Mouse (Mus musculus) layer of hippocampus, adult 9-11 months (tissue): Measurements from ENCODE around the gene 9530068E07Rik.
"Not testable (repeated sequence)": the region's sequence is repeated elsewhere in the genome, so short reads cannot be mapped to it uniquely, and the experiment has no call there.

Source experiments
- DNase-seq: peaks from one replicate; pipeline ENCODE4 v3.0.0; 2022

The 9530068E07Rik gene

DNA sequence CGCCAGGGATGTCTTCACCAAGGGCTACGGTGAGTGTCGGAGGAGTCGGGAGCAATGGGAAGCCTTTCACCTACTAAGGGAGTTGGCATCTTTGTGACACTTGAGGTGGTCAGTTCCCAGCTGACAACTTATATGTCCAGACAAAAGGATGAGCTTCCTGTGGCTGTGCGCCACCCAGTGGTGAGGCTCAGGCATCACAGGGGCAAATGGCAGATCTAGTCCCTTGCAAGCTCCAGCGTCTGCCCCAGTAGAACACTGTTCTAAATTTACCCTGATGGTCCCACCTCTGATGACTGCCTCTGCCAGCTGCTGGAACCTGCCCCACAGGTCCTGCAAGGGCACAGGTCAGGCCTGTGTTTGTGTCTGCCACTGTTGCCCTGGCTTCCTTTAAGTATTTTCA is 21.9 kb upstream of the 9530068E07Rik start:
- DNase-seq = no peak

DNA sequence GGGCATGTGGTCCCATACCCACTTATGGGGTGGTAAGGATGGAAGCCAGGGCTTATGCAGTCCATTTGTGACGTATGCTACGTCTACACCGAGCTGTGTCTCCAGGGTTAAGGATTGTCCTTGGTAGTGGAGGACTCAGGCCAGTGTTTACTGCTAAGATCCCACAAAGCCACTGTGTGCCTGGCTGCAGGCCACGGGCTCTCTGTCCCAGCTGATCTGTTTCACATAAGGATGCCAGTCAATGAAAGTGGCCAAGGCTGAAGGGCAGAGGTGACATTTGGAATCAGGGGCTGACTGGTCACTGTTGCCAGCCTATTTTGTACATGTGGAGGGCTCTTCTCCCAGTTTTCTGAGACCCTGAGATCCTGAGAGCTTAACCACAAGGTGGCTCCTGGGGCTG is 18.6 kb upstream of the 9530068E07Rik start:
- DNase-seq = no peak

DNA sequence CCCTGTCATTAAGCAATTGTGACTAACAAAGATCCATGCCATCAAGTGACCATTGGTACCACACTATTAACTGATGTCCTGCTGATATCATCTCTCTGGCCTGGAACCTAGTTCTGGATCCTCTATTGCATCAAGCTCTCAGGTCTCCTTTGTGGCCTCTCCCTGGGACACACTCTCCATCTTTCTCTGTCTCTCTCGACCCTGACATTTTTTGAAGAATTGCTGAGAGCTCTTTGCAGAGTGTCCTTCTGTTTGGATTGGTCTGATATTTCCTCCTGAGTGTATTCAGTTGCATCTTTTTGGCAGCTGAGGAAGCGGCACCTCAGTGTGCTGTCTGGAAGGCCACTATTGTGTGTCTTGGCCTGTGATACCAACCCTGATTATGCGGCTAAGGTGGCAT is 17.0 kb upstream of the 9530068E07Rik start:
- DNase-seq = no peak

DNA sequence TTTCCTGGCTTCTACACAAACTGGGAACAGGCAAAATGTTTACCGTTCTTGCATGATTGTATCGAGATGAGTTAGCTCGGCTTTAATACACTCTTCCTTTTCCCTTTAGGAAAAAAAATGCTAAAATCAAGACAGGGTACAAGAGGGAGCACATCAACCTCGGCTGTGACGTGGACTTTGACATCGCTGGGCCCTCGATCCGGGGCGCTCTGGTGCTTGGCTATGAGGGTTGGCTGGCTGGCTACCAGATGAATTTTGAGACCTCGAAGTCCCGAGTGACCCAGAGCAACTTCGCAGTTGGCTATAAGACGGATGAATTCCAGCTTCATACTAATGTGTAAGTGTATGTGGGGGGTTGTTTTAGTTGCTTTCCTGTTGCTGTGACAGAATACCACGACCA is 12.5 kb upstream of the 9530068E07Rik start:
- no peak for DNase-seq

DNA sequence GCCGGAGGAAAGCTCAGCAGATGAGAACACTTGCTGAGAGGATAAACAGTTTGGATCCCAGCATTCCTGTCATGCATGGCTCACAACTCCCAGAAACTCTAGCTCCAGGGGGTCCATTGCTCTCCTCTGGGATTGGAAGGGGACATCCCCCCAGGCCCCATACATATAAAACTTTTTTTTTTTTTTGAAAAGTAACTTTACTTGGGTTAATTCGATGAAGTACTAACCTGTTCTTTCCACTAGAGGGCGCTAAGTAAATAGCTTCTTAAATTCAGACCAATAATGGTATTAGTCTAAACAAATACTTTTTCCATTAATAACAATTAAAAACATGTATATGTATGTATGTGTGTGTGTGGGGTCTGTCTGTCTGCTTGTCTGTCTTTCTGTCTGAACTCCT is 11.6 kb upstream of the 9530068E07Rik start:
- DNase-seq = no peak

DNA sequence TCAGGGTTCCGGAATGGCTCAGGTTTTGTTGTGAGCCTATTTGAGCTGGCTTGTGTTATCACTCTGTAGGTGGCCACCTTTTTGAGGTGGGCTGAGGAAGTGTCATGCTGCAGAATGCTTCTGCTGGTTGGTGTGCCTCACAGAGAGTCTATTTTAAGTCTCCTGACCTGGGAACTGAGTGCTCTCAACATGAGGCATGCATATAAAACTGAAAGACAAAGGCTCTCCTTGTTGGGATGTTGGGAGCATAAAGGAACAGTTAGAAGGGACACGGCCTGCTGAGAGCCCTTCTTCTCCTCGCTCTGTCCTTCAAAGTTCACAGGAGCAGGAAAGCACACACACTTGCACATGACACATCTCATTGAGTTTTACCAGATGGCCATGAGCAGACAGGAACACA is 9.3 kb upstream of the 9530068E07Rik start:
- no peak for DNase-seq

DNA sequence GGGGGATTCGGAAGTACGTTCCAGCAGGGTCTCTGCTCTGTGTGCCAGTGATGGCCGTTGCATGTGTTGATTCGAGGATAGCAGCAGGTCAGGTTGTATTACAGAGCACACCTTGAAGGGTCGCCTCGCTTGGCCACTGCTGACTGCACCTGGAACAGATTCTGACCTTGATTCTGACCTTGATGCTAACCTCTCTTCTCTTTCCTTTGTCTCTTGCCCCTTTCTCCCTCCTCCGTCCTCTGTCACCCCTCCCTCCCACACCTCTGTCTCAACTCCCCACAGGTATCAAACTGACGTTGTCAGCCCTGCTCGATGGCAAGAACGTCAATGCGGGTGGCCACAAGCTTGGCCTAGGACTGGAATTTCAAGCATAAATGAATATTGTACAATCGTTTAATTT is 8.1 kb upstream of the 9530068E07Rik start:
- no peak for DNase-seq

DNA sequence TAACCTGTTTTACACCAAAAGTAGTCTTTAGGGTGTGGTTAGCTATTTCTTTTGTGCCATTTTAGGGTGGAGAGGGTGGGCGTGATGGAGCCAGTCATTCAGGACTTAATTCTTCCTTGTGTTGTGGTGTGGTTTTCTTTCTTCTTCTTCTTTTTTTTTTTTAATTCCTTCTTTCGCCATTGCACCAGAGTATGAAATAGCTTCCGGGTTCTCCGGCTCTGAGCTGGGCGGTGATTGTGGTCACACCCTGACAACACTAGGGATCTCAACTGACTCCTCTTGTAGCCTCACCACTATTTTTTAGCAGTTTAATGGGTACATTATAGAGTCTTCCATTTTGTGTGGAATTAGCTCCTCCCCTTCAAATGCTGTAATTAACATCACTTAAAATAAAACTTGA is 7.2 kb upstream of the 9530068E07Rik start:
- DNase-seq = not testable (repeated sequence)

DNA sequence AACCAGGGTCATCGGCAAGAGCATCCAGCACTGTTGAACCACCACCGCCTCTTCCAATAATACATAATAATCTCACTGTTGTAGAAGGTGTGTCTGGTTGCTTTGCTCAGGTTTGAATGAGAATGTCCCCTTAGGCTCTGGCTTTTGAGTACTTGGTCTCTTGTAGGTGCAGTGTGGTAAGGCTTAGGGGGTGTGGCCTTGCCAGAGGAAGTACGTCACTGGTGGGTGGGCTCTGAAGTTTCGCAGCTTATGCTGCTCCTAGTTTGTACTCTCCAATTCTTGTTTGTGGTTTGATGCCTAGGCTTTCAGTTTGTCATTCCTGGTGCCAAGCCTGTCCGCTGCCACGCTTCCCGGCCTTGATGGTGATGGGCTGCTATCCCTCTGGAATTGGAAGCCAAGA is 6.3 kb upstream of the 9530068E07Rik start:
- no peak for DNase-seq

DNA sequence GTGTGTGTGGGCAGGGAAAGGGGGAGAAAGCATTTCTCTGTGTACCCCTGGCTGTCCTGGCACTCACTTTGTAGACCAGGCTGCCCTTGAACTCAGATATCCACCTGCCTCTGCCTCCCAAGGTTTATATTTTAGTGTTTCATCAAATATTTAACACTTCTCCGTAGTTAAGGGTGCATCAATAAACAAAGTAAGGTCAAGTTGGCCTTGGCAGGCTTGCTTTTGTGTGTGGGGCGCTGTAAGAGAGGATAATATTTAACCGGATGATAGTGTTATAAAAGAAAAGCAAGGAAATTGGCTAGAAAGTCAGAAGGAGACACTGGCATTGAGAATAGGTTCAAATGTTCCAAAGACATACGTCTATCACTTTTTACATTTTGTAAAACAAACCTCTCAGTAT is 1.7 kb upstream of the 9530068E07Rik start:
- DNase-seq = no peak

DNA sequence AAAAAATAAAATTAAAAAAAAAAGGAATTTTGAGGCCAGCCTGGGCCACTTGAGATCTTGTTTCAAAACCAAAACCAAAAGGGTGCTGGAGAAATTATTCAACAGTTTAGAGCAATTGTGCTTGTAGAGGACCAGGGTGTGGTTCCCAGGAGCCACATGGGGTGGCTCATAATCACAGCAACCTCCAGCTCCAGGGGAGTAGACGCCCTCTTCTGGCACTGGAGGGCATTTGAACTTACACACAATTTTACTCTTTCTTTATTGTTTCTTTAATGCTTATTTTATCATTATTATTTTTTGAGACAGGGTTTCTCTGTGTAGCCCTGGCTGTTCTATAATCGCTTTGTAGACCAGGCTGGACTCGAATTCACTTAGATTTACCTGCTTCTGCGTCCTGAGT is 885 bp upstream of the 9530068E07Rik start:
- no peak for DNase-seq

DNA sequence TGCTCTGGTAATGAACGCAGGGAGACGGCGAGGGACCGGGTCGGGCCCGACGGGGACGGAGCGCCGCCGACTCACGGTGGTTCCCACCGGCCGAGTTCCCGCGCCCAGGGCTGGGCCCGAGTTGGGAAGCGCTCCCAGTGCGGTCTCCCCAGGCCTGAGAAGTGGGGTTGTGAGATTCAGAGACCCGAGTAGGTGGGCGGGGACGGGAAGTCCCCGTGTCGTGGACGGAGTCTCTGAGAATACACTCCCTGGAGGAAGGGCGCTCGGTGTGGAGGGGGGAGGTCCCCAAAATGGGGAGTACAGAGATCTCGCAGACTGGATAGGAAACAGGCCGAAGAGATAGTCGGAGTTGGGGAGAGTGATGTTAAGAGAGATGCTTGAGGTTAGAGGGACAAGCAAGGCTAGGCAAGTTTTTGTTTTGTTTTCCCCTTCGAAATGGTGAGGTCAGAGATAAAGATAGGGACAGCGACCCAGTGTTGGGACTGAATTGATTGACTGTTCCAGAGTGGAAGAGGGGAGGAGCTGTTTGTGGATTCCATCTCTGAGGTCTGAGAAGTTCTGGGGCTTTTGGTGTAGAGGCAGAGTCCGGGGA is 465 bp downstream of the 9530068E07Rik start:
- no peak for DNase-seq

DNA sequence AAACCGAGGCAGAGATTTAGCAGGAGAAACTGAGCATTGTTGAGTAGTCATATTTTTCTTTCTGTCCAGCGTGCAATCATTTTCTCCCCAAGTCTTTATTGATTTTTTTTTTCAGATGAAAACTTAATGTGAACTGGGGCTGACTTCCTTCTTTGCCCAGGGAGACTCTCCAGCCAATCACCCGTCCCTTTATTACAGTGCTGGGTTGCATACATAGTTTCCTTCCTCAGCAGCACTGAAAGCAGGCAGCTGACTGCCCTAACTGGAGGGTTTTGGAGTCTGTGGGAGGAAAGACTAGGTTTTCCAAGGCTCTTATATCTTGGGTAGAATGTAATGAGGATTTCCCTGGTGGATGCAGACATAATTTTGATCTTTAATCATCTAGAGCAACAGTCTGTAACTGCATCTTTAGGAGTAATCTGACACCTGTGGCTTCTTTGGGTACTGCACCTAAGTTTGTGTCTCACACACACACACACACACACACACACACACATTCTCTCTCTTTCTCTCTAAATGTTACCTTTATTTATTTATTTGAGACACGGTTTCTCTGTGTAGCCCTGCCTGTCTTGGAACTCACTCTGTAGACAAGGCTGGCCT is 1.3 kb downstream of the 9530068E07Rik start:
- no peak for DNase-seq

DNA sequence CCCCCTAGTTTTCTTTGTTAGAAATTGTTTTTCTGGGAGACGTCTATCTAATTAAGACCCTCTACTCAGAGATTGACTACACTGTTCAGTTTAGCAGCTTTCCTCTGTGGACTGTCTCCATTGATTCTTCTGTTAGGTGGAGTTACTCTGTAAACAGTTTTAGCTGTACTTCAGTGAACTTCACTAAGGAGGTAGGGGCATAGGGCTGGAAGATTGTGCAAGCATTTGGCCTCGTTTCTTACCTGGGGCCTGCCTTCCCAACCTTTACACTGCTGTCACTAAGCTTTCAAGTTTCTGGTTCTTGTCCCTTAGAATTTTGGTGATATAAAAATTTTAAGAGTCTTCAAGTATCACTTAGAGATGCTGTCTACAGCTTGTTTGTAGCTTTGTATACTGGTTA is 5.2 kb downstream of the 9530068E07Rik start:
- no peak for DNase-seq

DNA sequence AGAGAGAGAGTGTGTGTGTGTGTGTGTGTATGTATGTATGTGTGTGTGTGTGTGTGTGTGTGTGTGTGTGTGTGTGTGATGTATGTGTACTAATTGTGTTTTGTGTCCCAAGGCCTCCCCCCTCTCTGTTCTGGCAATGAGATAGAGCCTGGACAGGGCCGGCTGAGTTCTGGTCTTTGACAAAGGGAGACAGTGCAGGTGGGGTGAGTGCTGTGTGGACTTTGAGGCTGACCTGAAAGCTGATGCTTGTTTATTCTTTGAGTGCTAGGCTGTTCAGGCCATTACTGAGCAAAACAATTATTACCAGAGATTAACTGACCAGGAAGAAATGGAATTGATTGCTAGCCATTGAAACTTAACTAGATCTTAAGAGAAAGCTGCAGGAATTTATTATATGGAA is 6.3 kb downstream of the 9530068E07Rik start:
- DNase-seq = no peak

DNA sequence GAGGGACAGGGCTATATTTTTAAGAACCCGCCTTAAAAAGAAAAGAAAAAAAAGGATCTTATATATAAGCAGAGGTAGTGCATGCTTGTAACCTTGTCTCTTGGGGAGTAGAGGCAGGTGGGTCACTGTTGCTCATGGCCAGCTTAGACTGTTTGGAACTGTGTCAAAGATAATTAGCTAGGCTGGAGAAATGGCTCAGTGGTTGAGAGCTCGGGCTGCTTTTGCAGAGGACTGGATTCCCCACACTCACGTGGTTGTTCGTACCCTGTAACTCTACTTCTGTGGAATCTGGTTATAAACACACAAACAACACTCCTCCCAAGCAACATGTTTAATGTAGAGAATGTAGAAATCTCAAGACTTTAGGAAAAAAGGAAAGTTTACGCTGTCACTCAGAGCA is 8.0 kb downstream of the 9530068E07Rik start:
- DNase-seq = no peak

DNA sequence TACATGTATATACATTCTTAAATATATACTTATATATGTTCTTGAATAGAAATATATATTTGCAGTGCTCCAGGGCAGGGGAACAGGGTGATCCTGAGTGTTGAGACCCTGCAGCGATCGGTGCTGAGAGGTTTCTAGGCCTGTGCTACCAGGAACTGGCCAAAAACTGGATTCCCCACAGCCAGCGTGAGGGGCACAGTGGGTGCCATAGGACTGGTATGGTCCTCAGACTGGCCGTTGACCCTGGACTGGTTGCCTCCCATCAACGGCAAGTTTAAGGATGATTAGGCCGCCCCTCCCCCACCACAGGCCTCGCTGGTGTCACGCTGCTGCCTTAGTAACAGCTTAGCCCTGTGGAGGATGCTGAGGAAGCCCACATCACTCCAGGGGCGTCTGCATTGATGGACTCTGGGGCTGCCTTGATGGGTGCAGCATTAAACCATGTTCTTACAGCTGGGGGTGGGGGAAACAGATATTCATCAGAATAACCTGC is 9.0 kb downstream of the 9530068E07Rik start:
- no peak for DNase-seq

DNA sequence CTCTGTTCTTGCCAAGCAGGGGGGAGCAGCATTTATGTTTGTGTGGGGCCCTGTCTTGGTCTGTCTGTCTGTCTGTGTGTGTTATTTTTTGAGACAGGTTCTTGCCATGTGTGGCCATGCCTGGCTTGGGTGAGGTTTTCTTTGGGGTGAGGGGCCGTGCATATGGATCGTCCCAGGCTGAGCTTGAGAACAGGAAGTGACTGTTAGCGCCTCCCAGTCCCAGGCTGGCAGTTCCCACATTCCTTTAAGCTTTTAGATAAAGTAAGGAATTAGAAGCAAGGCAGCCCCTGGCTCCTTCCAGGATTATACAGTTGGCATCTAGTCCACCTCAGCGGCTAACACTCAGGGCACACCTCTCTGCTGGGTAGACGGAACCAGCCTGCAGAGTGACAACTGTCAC is 13.1 kb downstream of the 9530068E07Rik start:
- no peak for DNase-seq

DNA sequence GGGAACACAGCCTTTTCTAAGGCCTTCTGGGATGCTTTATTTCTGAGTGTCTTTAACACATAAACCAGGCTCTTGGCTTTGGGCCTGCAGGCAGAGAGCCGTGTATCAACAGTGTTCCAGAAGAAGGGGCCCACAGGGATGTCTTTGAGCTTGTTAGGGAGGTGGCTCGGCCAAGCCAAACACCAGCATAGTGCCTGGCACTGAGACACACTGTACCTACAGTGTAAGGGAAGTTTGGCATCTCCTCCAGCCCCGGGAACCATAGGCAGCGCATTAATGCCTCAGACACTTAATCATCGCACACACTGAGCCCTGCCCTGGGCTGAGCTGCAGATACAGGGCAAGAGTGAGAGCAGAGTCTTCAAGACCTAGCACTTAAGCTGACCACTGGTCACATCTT is 22.1 kb downstream of the 9530068E07Rik start:
- DNase-seq = no peak

DNA sequence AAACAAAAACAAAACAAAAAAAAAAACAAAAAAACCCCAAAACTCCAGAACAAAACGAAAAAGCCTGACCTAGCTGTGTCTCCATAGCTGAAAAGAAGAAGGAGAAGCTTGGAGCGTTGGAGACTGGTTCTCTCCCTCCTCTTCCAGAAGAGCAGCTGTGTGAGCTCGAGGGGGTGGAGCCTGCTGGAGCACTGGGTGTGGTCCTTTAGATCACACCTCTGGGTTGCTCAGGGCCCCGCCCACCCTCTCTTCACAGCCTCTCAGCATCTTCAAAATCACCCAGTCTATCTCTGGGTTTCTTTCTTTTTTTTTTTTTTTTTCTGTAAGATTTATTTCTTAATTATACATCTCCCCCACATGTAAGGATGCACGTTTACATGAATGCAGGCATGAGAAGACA is 23.0 kb downstream of the 9530068E07Rik start:
- no peak for DNase-seq

DNA sequence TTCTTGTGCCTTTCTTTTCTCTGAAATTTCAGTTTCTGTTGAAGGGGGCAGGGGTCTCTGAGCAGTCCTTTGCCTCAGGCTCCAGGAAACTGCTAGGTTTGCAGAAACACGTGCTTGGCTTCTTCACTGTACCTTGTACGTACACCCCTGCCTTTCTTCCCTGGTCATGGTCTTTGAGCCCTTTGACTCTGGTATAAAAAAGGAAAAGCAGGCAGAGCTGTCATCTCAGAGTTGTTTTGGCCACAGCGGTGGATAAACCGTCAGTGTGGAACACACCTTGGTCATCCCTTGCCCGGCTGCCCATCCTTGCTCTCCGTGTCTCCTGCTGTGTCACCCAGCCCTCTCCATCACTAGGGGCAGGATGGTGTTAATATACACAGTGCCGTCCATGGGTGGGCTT is 23.6 kb downstream of the 9530068E07Rik start:
- DNase-seq = no peak

DNA sequence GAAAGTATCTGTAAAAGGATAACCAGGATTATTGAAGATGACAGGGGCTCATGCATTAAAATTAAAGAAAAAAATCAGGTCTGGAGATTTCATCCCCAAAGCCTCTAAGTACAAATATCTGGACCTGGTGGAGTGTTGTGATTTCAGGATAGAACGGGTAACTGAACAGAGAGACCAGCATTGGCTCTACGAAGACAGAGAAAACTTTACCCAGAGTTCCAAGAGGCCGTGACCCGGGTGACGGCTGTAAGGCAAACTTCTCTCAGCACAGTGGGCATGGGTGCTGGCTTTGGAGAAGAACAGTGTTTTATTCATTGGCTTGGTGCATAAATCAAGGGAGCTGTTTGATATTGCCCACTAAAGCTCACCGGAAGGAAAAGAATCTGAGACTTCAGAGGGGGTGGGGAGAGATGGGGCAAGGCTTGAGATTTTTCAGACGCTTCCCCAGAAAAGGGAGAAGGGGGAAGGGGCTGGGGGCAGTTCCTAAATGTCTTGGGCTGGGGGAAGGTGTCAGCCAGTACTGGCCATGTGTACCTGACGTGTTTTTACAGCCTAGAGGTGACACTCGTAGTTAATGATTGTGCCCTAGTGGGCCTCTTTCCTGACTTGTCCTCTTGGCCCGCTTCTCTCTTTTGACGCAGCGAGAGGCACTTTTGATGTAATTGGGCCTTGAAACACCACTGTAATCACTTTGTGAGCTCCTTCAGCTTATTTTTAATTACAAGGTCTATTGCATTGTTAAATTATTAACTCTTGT is 24.2 kb downstream of the 9530068E07Rik start:
- DNase-seq = no peak

DNA sequence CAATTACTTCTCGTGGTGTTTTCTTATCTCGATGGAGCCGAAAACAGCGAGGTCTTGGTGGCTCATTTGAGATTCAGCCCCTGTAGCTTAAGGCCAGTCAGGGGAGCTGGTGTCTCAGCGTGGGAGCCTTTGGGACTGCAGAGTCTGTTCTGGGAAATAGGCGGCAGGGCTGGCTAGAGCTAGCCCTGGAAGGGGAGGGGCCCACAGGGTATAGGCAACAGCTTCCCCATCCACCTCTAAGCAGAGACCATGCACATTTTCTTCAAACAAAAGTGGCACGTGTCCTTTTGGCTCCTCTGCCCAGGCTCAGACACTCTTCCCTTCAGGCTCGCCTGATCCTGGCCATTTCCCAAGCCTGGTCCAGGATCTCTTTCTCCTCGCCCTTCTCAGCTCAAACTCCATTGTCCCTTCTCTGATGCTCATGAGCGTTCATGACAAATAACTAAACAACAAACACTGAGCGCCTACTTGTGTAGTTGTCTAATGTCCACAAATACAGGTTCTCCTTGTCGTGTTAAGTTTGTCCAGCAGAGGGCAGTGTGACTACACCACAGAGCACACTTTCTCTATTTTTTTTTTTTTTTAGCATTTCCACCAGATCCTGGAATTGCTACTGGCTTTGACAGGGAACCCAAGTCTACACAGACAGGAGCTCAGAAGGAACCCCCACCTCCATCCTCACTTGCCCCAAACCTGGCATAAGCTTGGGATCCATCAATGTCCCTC is 25.0 kb downstream of the 9530068E07Rik start:
- peak; percentile 42 for DNase-seq

DNA sequence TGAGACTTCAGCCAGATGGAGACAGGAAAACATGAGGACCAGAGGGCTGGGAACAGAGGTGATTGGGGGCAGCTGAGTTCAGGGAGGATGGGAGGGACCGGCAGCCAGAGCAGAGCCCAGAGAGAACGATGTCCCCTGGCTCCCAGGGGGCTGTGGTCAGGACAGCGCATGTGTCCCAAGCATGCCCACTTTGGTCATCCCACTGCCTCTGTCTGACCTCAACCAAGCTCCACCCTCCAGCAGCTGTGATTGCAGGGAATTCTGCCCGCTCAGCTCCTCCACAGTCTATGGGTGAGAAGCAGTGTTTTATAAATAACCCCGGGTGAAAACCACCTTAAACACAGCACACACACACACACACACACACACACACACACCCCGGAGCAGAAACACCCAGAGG is 33.2 kb downstream of the 9530068E07Rik start:
- no peak for DNase-seq
